Mouse (Mus musculus): ENCODE results near the gene Dennd5a. TPM values are rescaled to one million over a fixed set of nuclear protein-coding genes. Genes with fewer than 3 reads are reported as not detected.
A peak's percentile ranks its signal among the peaks of the same experiment; 100 is the strongest.
"Not testable (repeated sequence)": the region's sequence is repeated elsewhere in the genome, so short reads cannot be mapped to it uniquely, and the experiment has no call there.

The Dennd5a gene
- polyA plus RNA-seq, 1 experiment from 2014 or later: 47.7 TPM

- Histone ChIP-seq H3K4me1 (replicated peaks; ENCODE audit: control insufficient read depth, insufficient read depth, low read length) (peaks cover 4% of the 10 kb centered on the region; the same call in 1 of the 2 replicates), H3K4me2 (ENCODE audit: low read length) (no peak overlapping the region), H3K9me3 (ENCODE audit: control insufficient read depth, low read length) (no peaks in the 10 kb centered on the region), H3K27me3 (replicated peaks; ENCODE audit: control insufficient read depth, insufficient read depth, low read length) (no peaks in the 10 kb centered on the region), H3K4me3 (replicated peaks; ENCODE audit: low read length) (no peak overlapping the region), H3K36me3 (ENCODE audit: control insufficient read depth, insufficient read depth) (no peaks in the 10 kb centered on the region), H3K9ac (replicated peaks; ENCODE audit: low read depth, low read length) (no peak overlapping the region), H3K27ac (ENCODE audit: low read length) (no peak overlapping the region)
- WGBS: 60% methylated on average over 2 of the region's 2 CpGs
- ATAC-seq: peak; percentile 52; the same call in 1 of the 2 replicates
Observed at GRCm38 (mm10) chr7:109993157-109993959, 33.1 kb upstream of the Dennd5a start.

DNA sequence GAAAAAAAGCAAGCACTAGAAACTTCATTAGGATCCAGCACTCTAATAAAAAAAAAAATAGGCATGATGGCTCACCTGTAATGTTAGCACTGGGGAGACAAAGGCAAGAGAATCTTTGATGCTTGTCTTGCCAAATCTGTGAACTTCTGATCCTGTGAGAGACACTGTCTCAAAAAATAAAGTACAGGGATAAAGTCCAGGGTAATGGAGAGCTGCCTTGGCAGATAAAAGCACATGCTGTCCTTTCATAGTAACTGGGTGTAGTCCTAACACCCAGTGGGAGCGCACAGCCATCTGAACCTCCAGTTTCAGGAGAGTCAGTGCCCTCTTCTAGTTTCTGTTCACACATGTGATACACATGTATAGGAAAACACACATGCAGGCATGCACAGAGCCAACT is 31.0 kb upstream of the Dennd5a start:
- no peaks in the 10 kb centered on the region for H3K9me3 ChIP-seq (ENCODE audit: control insufficient read depth, low read length)
- no peak overlapping the region for H3K9ac ChIP-seq (replicated peaks; ENCODE audit: low read depth, low read length)
- H3K4me2 ChIP-seq (ENCODE audit: low read length): no peak overlapping the region
- 90% methylated on average over 1 of the region's 1 CpGs for WGBS
- H3K36me3 ChIP-seq (ENCODE audit: control insufficient read depth, insufficient read depth): no peaks in the 10 kb centered on the region
- peaks cover 4% of the 10 kb centered on the region; the same call in 1 of the 2 replicates for H3K4me1 ChIP-seq (replicated peaks; ENCODE audit: control insufficient read depth, insufficient read depth, low read length)
- no peak for ATAC-seq
- H3K4me3 ChIP-seq (replicated peaks; ENCODE audit: low read length): no peak overlapping the region
- H3K27me3 ChIP-seq (replicated peaks; ENCODE audit: control insufficient read depth, insufficient read depth, low read length): no peaks in the 10 kb centered on the region
- H3K27ac ChIP-seq (ENCODE audit: low read length): no peak overlapping the region

DNA sequence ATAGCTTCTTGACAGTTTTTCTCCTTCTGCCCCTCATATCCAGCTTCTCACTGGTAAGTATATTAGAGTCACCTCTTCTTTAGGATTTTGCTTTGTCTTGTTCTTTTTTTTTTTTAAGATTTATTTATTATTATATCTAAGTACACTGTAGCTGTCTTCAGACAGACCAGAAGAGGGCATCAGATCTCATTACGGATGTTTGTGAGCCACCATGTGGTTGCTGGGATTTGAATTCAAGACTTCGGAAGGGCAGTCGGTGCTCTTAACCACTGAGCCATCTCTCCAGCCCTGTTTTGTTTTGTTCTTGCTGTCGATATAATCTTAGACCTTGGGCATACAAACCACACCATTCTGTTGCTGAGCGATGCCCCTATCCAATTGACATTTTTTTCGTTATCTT is 26.5 kb upstream of the Dennd5a start, which contains the start of gene Tmem41b:
Gene Tmem41b (minus strand): TSS at position 155 of the 400 bp plus-strand sequence.
- Histone ChIP-seq H3K27ac (ENCODE audit: low read length) (peak within 1 kb of the TSS; percentile 88), H3K4me1 (replicated peaks; ENCODE audit: control insufficient read depth, insufficient read depth, low read length) (peaks cover 14% of the 10 kb centered on the region), H3K9ac (replicated peaks; ENCODE audit: low read depth, low read length) (peak within 1 kb of the TSS; percentile 65), H3K4me3 (replicated peaks; ENCODE audit: low read length) (peak within 1 kb of the TSS; percentile 73), H3K4me2 (ENCODE audit: low read length) (peak within 1 kb of the TSS; percentile 81)
- not testable (repeated sequence) for H3K27me3 ChIP-seq (replicated peaks; ENCODE audit: control insufficient read depth, insufficient read depth, low read length); H3K36me3 ChIP-seq (ENCODE audit: control insufficient read depth, insufficient read depth); ATAC-seq; H3K9me3 ChIP-seq (ENCODE audit: control insufficient read depth, low read length)
- WGBS: 42% methylated on average over 6 of the region's 6 CpGs

- peaks cover 5% of the 10 kb centered on the region; the same call in 1 of the 2 replicates for H3K36me3 ChIP-seq (ENCODE audit: control insufficient read depth, insufficient read depth)
- H3K27ac ChIP-seq (ENCODE audit: low read length): peak overlapping the region; percentile 88
- H3K27me3 ChIP-seq (replicated peaks; ENCODE audit: control insufficient read depth, insufficient read depth, low read length): no peaks in the 10 kb centered on the region
- under 1% methylated on average over 43 of the region's 43 CpGs for WGBS
- no peaks in the 10 kb centered on the region for H3K9me3 ChIP-seq (ENCODE audit: control insufficient read depth, low read length)
- peak; percentile 98 for ATAC-seq
- peak overlapping the region; percentile 81 for H3K4me2 ChIP-seq (ENCODE audit: low read length)
- H3K4me3 ChIP-seq (replicated peaks; ENCODE audit: low read length): peak overlapping the region; percentile 73
- H3K4me1 ChIP-seq (replicated peaks; ENCODE audit: control insufficient read depth, insufficient read depth, low read length): peaks cover 14% of the 10 kb centered on the region
- peak overlapping the region; percentile 65 for H3K9ac ChIP-seq (replicated peaks; ENCODE audit: low read depth, low read length)
Observed at GRCm38 (mm10) chr7:109986133-109986669, 25.9 kb upstream of the Dennd5a start.

DNA sequence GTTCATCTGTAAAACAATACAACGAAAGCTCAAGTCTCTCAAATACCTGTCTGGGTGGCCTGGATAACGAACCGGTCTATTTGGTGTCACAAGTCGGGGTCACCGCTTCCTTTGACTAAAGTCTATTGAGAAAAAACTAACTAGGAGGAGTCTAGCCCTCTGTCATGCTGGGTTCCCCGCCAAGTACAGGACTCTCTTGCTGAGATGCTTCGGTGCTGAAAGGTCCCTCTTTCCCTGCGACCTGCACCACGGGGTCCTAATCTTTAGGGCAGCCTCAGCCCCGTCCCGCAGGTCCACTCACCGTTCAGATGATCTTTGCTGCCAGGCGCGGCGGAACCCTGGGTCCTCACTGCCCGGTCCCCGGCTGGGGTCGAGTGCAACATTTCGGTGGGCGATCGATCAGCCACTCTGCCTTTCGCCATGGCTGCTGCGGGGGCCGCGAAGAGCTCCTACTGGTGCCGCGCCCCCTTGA is 25.4 kb upstream of the Dennd5a start:
- H3K9me3 ChIP-seq (ENCODE audit: control insufficient read depth, low read length): no peaks in the 10 kb centered on the region
- ATAC-seq: peak; percentile 39
- no peaks in the 10 kb centered on the region for H3K27me3 ChIP-seq (replicated peaks; ENCODE audit: control insufficient read depth, insufficient read depth, low read length)
- peak overlapping the region; percentile 81 for H3K4me2 ChIP-seq (ENCODE audit: low read length)
- peak overlapping the region; percentile 65 for H3K9ac ChIP-seq (replicated peaks; ENCODE audit: low read depth, low read length)
- H3K36me3 ChIP-seq (ENCODE audit: control insufficient read depth, insufficient read depth): peaks cover 5% of the 10 kb centered on the region; the same call in 1 of the 2 replicates
- H3K4me1 ChIP-seq (replicated peaks; ENCODE audit: control insufficient read depth, insufficient read depth, low read length): peaks cover 14% of the 10 kb centered on the region
- peak overlapping the region; percentile 73 for H3K4me3 ChIP-seq (replicated peaks; ENCODE audit: low read length)
- WGBS: under 1% methylated on average over 27 of the region's 27 CpGs
- H3K27ac ChIP-seq (ENCODE audit: low read length): peak overlapping the region; percentile 45

- not testable (repeated sequence) for H3K4me3 ChIP-seq (replicated peaks; ENCODE audit: low read length); H3K27me3 ChIP-seq (replicated peaks; ENCODE audit: control insufficient read depth, insufficient read depth, low read length); H3K9ac ChIP-seq (replicated peaks; ENCODE audit: low read depth, low read length); ATAC-seq; H3K36me3 ChIP-seq (ENCODE audit: control insufficient read depth, insufficient read depth); H3K9me3 ChIP-seq (ENCODE audit: control insufficient read depth, low read length); H3K27ac ChIP-seq (ENCODE audit: low read length); H3K4me2 ChIP-seq (ENCODE audit: low read length)
- WGBS: 75% methylated on average over 5 of the region's 5 CpGs
- H3K4me1 ChIP-seq (replicated peaks; ENCODE audit: control insufficient read depth, insufficient read depth, low read length): peaks cover 14% of the 10 kb centered on the region
Observed at GRCm38 (mm10) chr7:109984608-109985007, 24.3 kb upstream of the Dennd5a start.

- H3K9me3 ChIP-seq (ENCODE audit: control insufficient read depth, low read length); H3K27me3 ChIP-seq (replicated peaks; ENCODE audit: control insufficient read depth, insufficient read depth, low read length); H3K27ac ChIP-seq (ENCODE audit: low read length); H3K4me3 ChIP-seq (replicated peaks; ENCODE audit: low read length); ATAC-seq; H3K9ac ChIP-seq (replicated peaks; ENCODE audit: low read depth, low read length); H3K4me1 ChIP-seq (replicated peaks; ENCODE audit: control insufficient read depth, insufficient read depth, low read length); H3K4me2 ChIP-seq (ENCODE audit: low read length): not testable (repeated sequence)
- H3K36me3 ChIP-seq (ENCODE audit: control insufficient read depth, insufficient read depth): peaks cover 13% of the 10 kb centered on the region
- WGBS: 80% methylated on average over 5 of the region's 5 CpGs
Observed at GRCm38 (mm10) chr7:109977131-109977530, 16.9 kb upstream of the Dennd5a start.

DNA sequence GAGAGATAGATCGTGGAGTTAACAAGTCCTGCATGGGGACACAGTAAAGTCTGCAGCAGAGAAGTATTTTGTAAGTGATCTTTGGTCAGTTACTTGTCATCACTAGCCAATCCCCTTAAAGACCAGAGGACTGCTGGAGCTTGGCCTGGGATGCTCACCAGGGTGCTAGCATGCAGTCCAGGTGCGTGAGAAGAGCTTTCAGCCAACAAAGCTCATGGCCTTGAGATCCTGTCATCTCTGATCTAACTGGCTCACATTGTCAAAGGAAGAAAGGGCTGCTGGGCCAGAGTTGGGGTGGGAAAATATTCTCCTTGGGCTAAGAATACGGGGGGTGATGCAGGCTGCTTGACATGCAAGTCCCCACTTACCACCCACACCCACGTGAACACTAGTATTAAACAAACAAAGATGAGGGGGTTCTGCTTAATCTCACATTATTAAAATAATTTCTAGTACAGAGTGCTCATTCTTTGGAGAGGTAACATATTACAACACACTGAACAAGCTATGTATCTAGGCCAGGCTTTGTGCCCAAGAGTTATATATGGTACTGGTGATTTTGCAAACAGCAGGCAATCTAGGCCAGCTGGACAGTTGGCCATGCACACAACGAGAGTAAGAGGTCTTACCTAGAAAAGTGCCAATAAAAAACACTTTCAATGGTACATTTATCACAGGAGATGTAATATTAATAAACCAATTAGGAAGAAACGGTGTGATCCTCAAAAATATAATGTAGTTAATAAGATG is 15.9 kb upstream of the Dennd5a start:
- H3K9ac ChIP-seq (replicated peaks; ENCODE audit: low read depth, low read length): no peak overlapping the region
- no peak overlapping the region for H3K4me3 ChIP-seq (replicated peaks; ENCODE audit: low read length)
- ATAC-seq: no peak
- no peaks in the 10 kb centered on the region for H3K9me3 ChIP-seq (ENCODE audit: control insufficient read depth, low read length)
- WGBS: 91% methylated on average over 6 of the region's 6 CpGs
- no peak overlapping the region for H3K27ac ChIP-seq (ENCODE audit: low read length)
- peaks cover 7% of the 10 kb centered on the region for H3K36me3 ChIP-seq (ENCODE audit: control insufficient read depth, insufficient read depth)
- no peak overlapping the region for H3K4me2 ChIP-seq (ENCODE audit: low read length)
- no peaks in the 10 kb centered on the region for H3K4me1 ChIP-seq (replicated peaks; ENCODE audit: control insufficient read depth, insufficient read depth, low read length)
- no peaks in the 10 kb centered on the region for H3K27me3 ChIP-seq (replicated peaks; ENCODE audit: control insufficient read depth, insufficient read depth, low read length)

- Histone ChIP-seq H3K4me1 (replicated peaks; ENCODE audit: control insufficient read depth, insufficient read depth, low read length) (peaks cover 20% of the 10 kb centered on the region), H3K36me3 (ENCODE audit: control insufficient read depth, insufficient read depth) (0 out of 2 replicates have a peak, but pooled peaks cover 3% of the 10 kb centered on the region), H3K9ac (replicated peaks; ENCODE audit: low read depth, low read length) (no peak overlapping the region), H3K4me3 (replicated peaks; ENCODE audit: low read length) (no peak overlapping the region), H3K27me3 (replicated peaks; ENCODE audit: control insufficient read depth, insufficient read depth, low read length) (no peaks in the 10 kb centered on the region), H3K4me2 (ENCODE audit: low read length) (no peak overlapping the region), H3K9me3 (ENCODE audit: control insufficient read depth, low read length) (no peaks in the 10 kb centered on the region), H3K27ac (ENCODE audit: low read length) (peak overlapping the region; percentile 88)
- no peak for ATAC-seq
Observed at GRCm38 (mm10) chr7:109969542-109969941, 9.3 kb upstream of the Dennd5a start.
